Mouse (Mus musculus) heart, postnatal 0 days (tissue): ENCODE measurements around the gene 1700029I15Rik. TPM values are rescaled to one million over a fixed set of nuclear protein-coding genes. Genes with fewer than 3 reads are reported as not detected.

ENCODE experiments used
- ATAC-seq: fragments of 200-750 bp; cut with Nextera tagmentation; 2 replicates; pipeline ENCODE4 v1.8.0; 2017; ENCODE audit warnings: low read depth, moderate number of reproducible peaks, moderate library complexity; ENCODE audit not compliant: insufficient read depth
- DNase-seq: peaks from one replicate; pipeline ENCODE4 v3.0.0-alpha.2; 2016; ENCODE audit warnings: low spot score
- H3K27ac ChIP-seq: fragments of 300-500 bp; sonication (generic); 2 replicates; pipeline ENCODE4 v1.5.1; 2014; ENCODE audit warnings: low read depth, mild to moderate bottlenecking
- H3K27me3 ChIP-seq: fragments of 300-500 bp; sonication (generic); 2 replicates; pipeline ENCODE4 v1.6.1; 2014; ENCODE audit warnings: low read length, mixed read lengths; ENCODE audit not compliant: control insufficient read depth, insufficient read depth
- H3K36me3 ChIP-seq: fragments of 300-500 bp; sonication (generic); replicated peaks from 2 replicates; pipeline ENCODE4 v1.6.1; 2014; ENCODE audit warnings: low read length, mixed read lengths; ENCODE audit not compliant: control insufficient read depth, insufficient read depth
- H3K4me1 ChIP-seq: fragments of 300-500 bp; sonication (generic); 2 replicates; pipeline ENCODE4 v1.6.1; 2014; ENCODE audit warnings: antibody characterized with exemption; ENCODE audit not compliant: control insufficient read depth, insufficient read depth
- H3K4me2 ChIP-seq: fragments of 300-500 bp; sonication (generic); 2 replicates; pipeline ENCODE4 v1.6.1; 2014; ENCODE audit warnings: low read depth, mild to moderate bottlenecking, low read length, moderate library complexity
- H3K4me3 ChIP-seq: fragments of 300-500 bp; sonication (generic); 2 replicates; pipeline ENCODE4 v1.5.1; 2014; ENCODE audit warnings: low read depth, low read length
- H3K9ac ChIP-seq: fragments of 300-500 bp; sonication (generic); replicated peaks from 2 replicates; pipeline ENCODE4 v1.6.1; 2014; ENCODE audit warnings: low read depth, low read length, mixed read lengths
- H3K9me3 ChIP-seq: fragments of 300-500 bp; sonication (generic); replicated peaks from 2 replicates; pipeline ENCODE4 v1.6.1; 2016; ENCODE audit warnings: low read length; ENCODE audit not compliant: control insufficient read depth
- CTCF ChIP-seq: IDR thresholded peaks from 2 replicates; pipeline ENCODE4 v1.5.1; 2016; ENCODE audit warnings: antibody characterized with exemption, control low read depth, low read depth
- EP300 ChIP-seq: IDR thresholded peaks from 2 replicates; pipeline ENCODE4 v1.6.1; 2016; ENCODE audit warnings: antibody characterized with exemption, low read depth
- WGBS: fragments of 180-500 bp; shearing (Covaris S2); extraction: QIAGEN DNeasy Blood & Tissue Kit; methylation state at CpG from one replicate; pipeline ENCODE4 v1.1.7; 2014; 5-methylcytosine and 5-hydroxymethylcytosine counted together
- polyA plus RNA-seq: library from polyadenylated mRNA; unstranded; fragments of >200 nt; fragmentation: Nextera tagmentation; extraction: Ambion mirVana; gene quantifications from 2 replicates; pipeline ENCODE4 v1.2.1, GENCODE M21; 2015
- total RNA-seq: library from RNA; depleted of rRNA; stranded (reverse); fragments of >200 nt; gene quantifications from 2 replicates; pipeline ENCODE4 v1.2.3, GENCODE M21; 2014; ENCODE audit warnings: low replicate concordance

The 1700029I15Rik gene
- total and polyA plus RNA-seq, 2 experiments from 2014 or later: 0.87 to 2.8 TPM

DNA sequence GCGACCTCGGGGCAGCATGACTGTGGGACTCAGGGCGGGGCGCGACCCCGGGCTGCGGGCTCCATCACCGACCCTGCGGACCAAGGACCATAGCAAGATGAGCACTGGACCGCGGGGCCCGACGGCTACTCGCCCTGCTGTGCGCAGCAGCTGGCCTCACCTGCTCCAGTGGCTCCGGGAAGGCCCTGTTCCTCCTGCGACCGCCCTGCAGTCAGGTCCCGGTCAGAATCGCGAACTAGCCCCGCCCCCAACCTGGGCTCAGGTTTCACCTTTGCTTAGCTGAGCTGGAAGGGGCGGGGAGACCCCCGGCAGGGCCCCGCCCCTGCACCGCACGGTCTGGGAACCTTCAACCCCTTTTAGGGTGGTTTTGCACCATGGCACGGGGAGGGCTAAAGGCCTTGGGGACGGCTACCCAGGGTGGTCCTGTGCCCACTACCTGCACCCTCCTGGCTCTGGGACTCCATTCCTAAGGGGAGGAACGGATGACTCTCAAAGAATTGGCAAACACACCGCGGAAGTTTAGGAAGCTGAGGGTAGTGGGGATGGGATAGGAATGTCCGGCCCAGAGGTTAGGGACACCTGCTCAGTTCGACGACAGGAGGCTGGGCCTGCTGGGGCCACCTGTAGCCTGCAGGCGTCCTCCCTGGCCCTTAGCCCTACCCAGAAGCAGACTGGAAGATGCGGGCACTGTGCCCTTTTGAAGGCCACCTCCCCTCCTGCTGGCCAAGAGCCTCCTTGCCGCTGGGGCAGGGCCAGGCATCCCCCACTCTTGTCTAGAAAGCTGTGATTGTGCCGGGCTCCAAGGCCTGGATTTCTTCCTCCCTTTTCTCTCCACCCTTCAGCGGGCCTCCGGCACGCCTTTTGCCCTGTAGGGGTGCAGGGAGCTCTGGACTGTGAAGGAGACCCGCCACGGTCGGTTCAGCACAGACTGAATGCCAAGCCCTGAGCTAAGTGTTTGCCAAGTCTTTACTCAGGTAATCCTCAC, 11.2 kb upstream of the 1700029I15Rik start:
- Histone ChIP-seq H3K27ac (no peak overlapping the region), H3K4me3 (peak overlapping the region; percentile 39), H3K4me1 (peaks cover 13% of the 10 kb centered on the region; the same call in 1 of the 2 replicates), H3K27me3 (peaks cover 40% of the 10 kb centered on the region), H3K9ac (no peak overlapping the region; the same call in 1 of the 2 replicates), H3K36me3 (no peaks in the 10 kb centered on the region), H3K4me2 (peak overlapping the region; percentile 60), H3K9me3 (no peaks in the 10 kb centered on the region)
- TF ChIP-seq CTCF (no peak), EP300 (no peak)
- 4% methylated on average over 45 of the region's 45 CpGs for WGBS
- ATAC-seq: no peak
- no peak for DNase-seq

DNA sequence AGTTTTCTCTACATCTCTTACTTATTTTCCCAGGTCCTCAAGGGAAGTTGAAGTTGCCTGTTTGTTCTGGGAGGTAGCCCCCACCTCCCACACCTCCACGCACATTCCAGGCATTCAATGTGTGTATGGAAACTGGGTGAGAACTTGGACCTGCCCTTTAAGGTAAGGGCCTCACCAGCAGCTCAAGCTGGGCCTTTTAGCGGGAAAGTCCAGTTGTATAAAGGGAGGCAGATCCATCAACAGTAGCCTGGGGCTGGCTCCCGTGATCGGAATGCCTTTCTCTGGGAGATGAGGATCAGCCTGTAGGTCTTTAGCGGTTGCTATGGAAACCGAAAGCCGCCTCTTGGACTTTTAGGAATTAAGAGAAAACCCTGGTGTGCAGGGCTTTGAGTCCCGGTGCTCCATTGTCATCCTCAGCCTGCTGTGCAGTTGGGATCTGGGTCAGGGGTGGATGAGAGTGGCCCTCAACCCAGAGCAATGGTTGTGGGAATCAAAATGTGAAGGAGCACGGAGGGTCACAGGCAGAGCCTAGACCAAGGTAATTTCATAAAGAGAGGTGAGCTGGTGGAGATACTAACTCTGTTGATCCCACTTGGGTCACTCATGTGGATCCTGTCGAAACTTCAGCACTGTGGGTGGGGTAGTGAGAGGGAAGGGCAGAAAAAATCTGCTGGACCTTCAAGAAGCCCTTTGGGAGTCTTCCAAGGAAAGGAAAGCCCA, 10.2 kb upstream of the 1700029I15Rik start:
- TF ChIP-seq EP300: no peak
- TF ChIP-seq CTCF: no peak
- ATAC-seq: no peak
- H3K27me3 ChIP-seq: peaks cover 40% of the 10 kb centered on the region
- H3K9me3 ChIP-seq: no peaks in the 10 kb centered on the region
- H3K4me1 ChIP-seq: peaks cover 16% of the 10 kb centered on the region; the same call in 1 of the 2 replicates
- DNase-seq: no peak
- no peak overlapping the region for H3K4me3 ChIP-seq
- H3K27ac ChIP-seq: no peak overlapping the region
- WGBS: 41% methylated on average over 10 of the region's 10 CpGs
- no peak overlapping the region for H3K9ac ChIP-seq
- H3K36me3 ChIP-seq: 0 out of 2 replicates have a peak, but pooled peaks cover 2% of the 10 kb centered on the region
- no peak overlapping the region for H3K4me2 ChIP-seq

DNA sequence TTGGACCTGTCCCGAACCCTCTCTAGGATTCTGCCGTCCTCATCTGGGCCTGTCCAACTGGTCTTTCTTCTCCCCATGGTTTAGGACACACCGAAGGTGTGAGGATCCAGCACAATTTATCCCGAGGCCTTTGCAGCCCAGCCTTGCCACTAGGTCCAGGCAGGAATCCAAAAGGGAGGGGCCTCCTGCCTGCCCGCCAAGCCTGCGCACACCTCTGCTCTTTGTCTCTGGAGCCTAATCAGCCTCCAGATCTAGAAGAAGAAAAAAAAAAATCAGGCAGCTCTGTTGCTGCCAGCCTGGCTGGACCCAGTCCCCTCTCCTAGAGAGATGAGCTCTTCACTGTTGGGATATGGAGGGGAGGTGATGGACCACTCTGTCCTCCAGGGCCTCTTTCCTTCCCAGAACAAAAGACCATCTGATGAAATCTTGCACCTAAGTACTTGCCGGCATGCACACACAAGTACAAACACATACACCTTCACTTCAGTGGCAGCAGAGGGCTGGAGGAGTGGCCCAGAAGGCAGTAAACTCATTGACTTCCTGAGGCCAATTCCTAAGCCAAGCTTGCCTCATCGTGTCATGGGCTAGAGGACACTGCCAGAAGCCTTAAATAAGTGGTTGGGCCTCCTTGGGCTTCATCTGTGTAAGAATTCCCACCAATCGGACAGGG, 9.4 kb upstream of the 1700029I15Rik start:
- Histone ChIP-seq H3K36me3 (peaks cover 10% of the 10 kb centered on the region), H3K9ac (no peak overlapping the region), H3K27ac (no peak overlapping the region), H3K4me2 (no peak overlapping the region), H3K27me3 (peaks cover 40% of the 10 kb centered on the region), H3K4me1 (peaks cover 16% of the 10 kb centered on the region; the same call in 1 of the 2 replicates), H3K9me3 (no peaks in the 10 kb centered on the region), H3K4me3 (no peak overlapping the region)
- TF ChIP-seq EP300: no peak
- TF ChIP-seq CTCF: no peak
- WGBS: 71% methylated on average over 9 of the region's 9 CpGs
- DNase-seq (no peak), ATAC-seq (no peak)

DNA sequence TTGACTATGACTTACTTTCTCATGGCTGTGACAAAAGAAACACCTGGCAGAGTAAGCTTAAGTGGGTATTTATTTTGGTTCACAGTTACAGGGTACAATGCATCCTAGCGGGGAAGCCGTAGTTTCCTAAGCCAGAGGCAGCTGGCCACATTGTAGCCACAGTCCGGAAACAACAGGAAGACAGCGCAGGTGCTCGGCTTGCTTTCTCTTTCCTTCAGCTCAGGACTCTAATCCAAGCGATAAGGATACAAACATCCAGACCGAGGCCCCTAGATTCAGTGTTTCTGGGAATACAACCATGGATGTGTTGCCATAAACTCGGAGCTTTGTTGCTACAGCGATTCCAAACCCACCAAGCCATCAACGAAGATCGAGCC, 8.9 kb upstream of the 1700029I15Rik start:
- H3K27me3 ChIP-seq: peaks cover 40% of the 10 kb centered on the region
- no peak overlapping the region for H3K4me3 ChIP-seq
- ATAC-seq (no peak), DNase-seq (no peak)
- H3K4me1 ChIP-seq: peaks cover 16% of the 10 kb centered on the region; the same call in 1 of the 2 replicates
- 75% methylated on average over 11 of the region's 11 CpGs for WGBS
- H3K27ac ChIP-seq: no peak overlapping the region
- TF ChIP-seq CTCF: no peak
- no peak for TF ChIP-seq EP300
- peaks cover 15% of the 10 kb centered on the region for H3K36me3 ChIP-seq
- H3K9ac ChIP-seq: no peak overlapping the region
- H3K4me2 ChIP-seq: no peak overlapping the region
- H3K9me3 ChIP-seq: no peaks in the 10 kb centered on the region

DNA sequence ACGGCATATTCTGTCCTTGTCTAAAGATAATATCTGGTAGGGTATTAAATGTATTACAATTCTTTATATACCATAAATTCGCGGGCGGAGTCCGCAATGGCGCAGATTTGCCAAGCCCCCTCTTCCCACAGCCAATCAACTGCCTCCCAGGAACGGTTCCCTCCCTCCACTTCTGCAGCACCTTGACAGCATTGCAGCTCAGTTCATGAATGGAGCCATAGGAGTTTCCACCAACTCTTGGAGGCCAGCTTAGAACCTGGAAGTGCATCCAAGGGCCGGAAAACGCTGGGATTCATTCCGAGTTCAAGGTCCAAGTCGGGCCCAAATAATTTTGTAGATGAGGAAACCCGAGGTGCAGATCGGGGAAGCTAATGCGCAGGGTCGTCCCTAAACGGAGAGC, 7.8 kb upstream of the 1700029I15Rik start, which contains the start of the genes Pex16 and Large2:
TSS of gene Pex16 (plus strand) at position 163 of the 400 bp plus-strand sequence.
TSS of gene Large2 (minus strand) at position 356 of the 400 bp plus-strand sequence.
- DNase-seq (peak; percentile 28), ATAC-seq (peak; percentile 21; the same call in 1 of the 2 replicates)
- H3K9me3 ChIP-seq: no peaks in the 10 kb centered on the region
- H3K27ac ChIP-seq: peak within 1 kb of the TSS; percentile 85
- peak within 1 kb of the TSS; percentile 83 for H3K4me3 ChIP-seq
- WGBS: 2% methylated on average over 16 of the region's 16 CpGs
- no peak for TF ChIP-seq CTCF
- TF ChIP-seq EP300: no peak
- peaks cover 30% of the 10 kb centered on the region for H3K27me3 ChIP-seq
- H3K9ac ChIP-seq: peak within 1 kb of the TSS; percentile 87
- peaks cover 25% of the 10 kb centered on the region for H3K36me3 ChIP-seq
- H3K4me2 ChIP-seq: peak within 1 kb of the TSS; percentile 98
- peaks cover 16% of the 10 kb centered on the region; the same call in 1 of the 2 replicates for H3K4me1 ChIP-seq
